Mouse (Mus musculus) olfactory bulb, adult 2 months (tissue): ENCODE measurements around the gene Pwp2.

Source experiments
- CTCF ChIP-seq: fragments of 200-500 bp; IDR thresholded peaks from 2 replicates; pipeline ENCODE4 v1.5.1; 2012; ENCODE audit warnings: low read depth, mild to moderate bottlenecking, low read length, moderate library complexity; ENCODE audit not compliant: insufficient read depth
- POLR2A ChIP-seq: fragments of 200-500 bp; IDR thresholded peaks from 2 replicates; pipeline ENCODE4 v1.6.1; 2012; ENCODE audit warnings: mild to moderate bottlenecking, low read depth, low read length, moderate library complexity; ENCODE audit not compliant: insufficient read depth

GRCm38 (mm10) chr10:78167333-78167732, 17.6 kb downstream of the Pwp2 start:
- TF ChIP-seq CTCF (no peak), POLR2A (no peak)
